Mouse (Mus musculus): Measurements from ENCODE around the gene Lcn12. TPM values are rescaled to one million over a fixed set of nuclear protein-coding genes. Genes with fewer than 3 reads are reported as not detected.

The Lcn12 gene
- polyA plus RNA-seq, 1 experiment from 2014 or later: not detected

- no peak overlapping the region for H3K9ac ChIP-seq (ENCODE audit: low read length)
- DNase-seq (ENCODE audit: low spot score, missing footprints) (peak; percentile 64), ATAC-seq (ENCODE audit: low FRiP score) (no peak)
- H3K4me2 ChIP-seq: no peak overlapping the region
- peaks cover 5% of the 10 kb centered on the region; the same call in 1 of the 2 replicates for H3K4me1 ChIP-seq (ENCODE audit: control insufficient read depth, insufficient read depth, low read length)
- no peak overlapping the region for H3K4me3 ChIP-seq (ENCODE audit: low read depth, low read length)
- WGBS: 71% methylated on average over 14 of the region's 14 CpGs
- no peaks in the 10 kb centered on the region for H3K9me3 ChIP-seq (ENCODE audit: control insufficient read depth, low read length)
- no peak overlapping the region for H3K27ac ChIP-seq (ENCODE audit: low read depth, low read length)
- no peaks in the 10 kb centered on the region for H3K36me3 ChIP-seq (ENCODE audit: control insufficient read depth, insufficient read depth, low read length)
- no peaks in the 10 kb centered on the region for H3K27me3 ChIP-seq (ENCODE audit: control insufficient read depth, insufficient read depth, low read length)
Measured at GRCm38 (mm10) chr2:25467606-25468303, 26.0 kb downstream of the Lcn12 start.

GRCm38 (mm10) chr2:25465816-25466635, 27.7 kb downstream of the Lcn12 start:
- Histone ChIP-seq H3K4me2 (no peak overlapping the region), H3K27ac (ENCODE audit: low read depth, low read length) (peak overlapping the region; percentile 12; the same call in 1 of the 2 replicates), H3K9ac (ENCODE audit: low read length) (no peak overlapping the region), H3K27me3 (ENCODE audit: control insufficient read depth, insufficient read depth, low read length) (no peaks in the 10 kb centered on the region), H3K4me3 (ENCODE audit: low read depth, low read length) (no peak overlapping the region), H3K4me1 (ENCODE audit: control insufficient read depth, insufficient read depth, low read length) (peaks cover 9% of the 10 kb centered on the region; the same call in 1 of the 2 replicates), H3K9me3 (ENCODE audit: control insufficient read depth, low read length) (no peaks in the 10 kb centered on the region), H3K36me3 (ENCODE audit: control insufficient read depth, insufficient read depth, low read length) (no peaks in the 10 kb centered on the region)
- DNase-seq (ENCODE audit: low spot score, missing footprints) (peak; percentile 88), ATAC-seq (ENCODE audit: low FRiP score) (peak; percentile 73)
- WGBS: 41% methylated on average over 10 of the region's 10 CpGs

- Histone ChIP-seq H3K9ac (ENCODE audit: low read length) (no peak overlapping the region), H3K36me3 (ENCODE audit: control insufficient read depth, insufficient read depth, low read length) (no peaks in the 10 kb centered on the region), H3K4me2 (no peak overlapping the region), H3K27me3 (ENCODE audit: control insufficient read depth, insufficient read depth, low read length) (no peaks in the 10 kb centered on the region), H3K4me1 (ENCODE audit: control insufficient read depth, insufficient read depth, low read length) (peaks cover 11% of the 10 kb centered on the region), H3K4me3 (ENCODE audit: low read depth, low read length) (no peak overlapping the region), H3K9me3 (ENCODE audit: control insufficient read depth, low read length) (no peaks in the 10 kb centered on the region), H3K27ac (ENCODE audit: low read depth, low read length) (no peak overlapping the region)
- 94% methylated on average over 2 of the region's 2 CpGs for WGBS
- peak; percentile 19 for DNase-seq (ENCODE audit: low spot score, missing footprints)
- ATAC-seq (ENCODE audit: low FRiP score): no peak
Measured at GRCm38 (mm10) chr2:25465256-25465655, 28.5 kb downstream of the Lcn12 start.

- ATAC-seq (ENCODE audit: low FRiP score): no peak
- Histone ChIP-seq H3K27ac (ENCODE audit: low read depth, low read length) (no peak overlapping the region), H3K9me3 (ENCODE audit: control insufficient read depth, low read length) (no peaks in the 10 kb centered on the region), H3K36me3 (ENCODE audit: control insufficient read depth, insufficient read depth, low read length) (no peaks in the 10 kb centered on the region), H3K27me3 (ENCODE audit: control insufficient read depth, insufficient read depth, low read length) (no peaks in the 10 kb centered on the region), H3K9ac (ENCODE audit: low read length) (no peak overlapping the region), H3K4me3 (ENCODE audit: low read depth, low read length) (no peak overlapping the region), H3K4me1 (ENCODE audit: control insufficient read depth, insufficient read depth, low read length) (peaks cover 15% of the 10 kb centered on the region), H3K4me2 (no peak overlapping the region)
- no peak for DNase-seq (ENCODE audit: low spot score, missing footprints)
- 77% methylated on average over 3 of the region's 3 CpGs for WGBS
Measured at GRCm38 (mm10) chr2:25463630-25464029, 30.1 kb downstream of the Lcn12 start.

GRCm38 (mm10) chr2:25461407-25461806, 32.3 kb downstream of the Lcn12 start:
- no peaks in the 10 kb centered on the region for H3K9me3 ChIP-seq (ENCODE audit: control insufficient read depth, low read length)
- DNase-seq (ENCODE audit: low spot score, missing footprints) (no peak), ATAC-seq (ENCODE audit: low FRiP score) (peak; percentile 8; the same call in 1 of the 2 replicates)
- H3K36me3 ChIP-seq (ENCODE audit: control insufficient read depth, insufficient read depth, low read length): no peaks in the 10 kb centered on the region
- H3K9ac ChIP-seq (ENCODE audit: low read length): peak overlapping the region; percentile 58
- H3K27me3 ChIP-seq (ENCODE audit: control insufficient read depth, insufficient read depth, low read length): no peaks in the 10 kb centered on the region
- H3K4me1 ChIP-seq (ENCODE audit: control insufficient read depth, insufficient read depth, low read length): peaks cover 14% of the 10 kb centered on the region
- 30% methylated on average over 3 of the region's 3 CpGs for WGBS
- H3K27ac ChIP-seq (ENCODE audit: low read depth, low read length): peak overlapping the region; percentile 44; the same call in 1 of the 2 replicates
- H3K4me3 ChIP-seq (ENCODE audit: low read depth, low read length): peak overlapping the region; percentile 51
- H3K4me2 ChIP-seq: peak overlapping the region; percentile 73

GRCm38 (mm10) chr2:25460551-25461309, 33.0 kb downstream of the Lcn12 start, which contains the start of gene Paxx:
Paxx (minus strand) TSS chr2:25461094.
- under 1% methylated on average over 46 of the region's 48 CpGs for WGBS
- DNase-seq (ENCODE audit: low spot score, missing footprints): peak; percentile 98
- peak within 1 kb of the TSS; percentile 73 for H3K4me2 ChIP-seq
- H3K36me3 ChIP-seq (ENCODE audit: control insufficient read depth, insufficient read depth, low read length): no peaks in the 10 kb centered on the region
- peak within 1 kb of the TSS; percentile 51 for H3K4me3 ChIP-seq (ENCODE audit: low read depth, low read length)
- H3K27me3 ChIP-seq (ENCODE audit: control insufficient read depth, insufficient read depth, low read length): no peaks in the 10 kb centered on the region
- H3K4me1 ChIP-seq (ENCODE audit: control insufficient read depth, insufficient read depth, low read length): peaks cover 10% of the 10 kb centered on the region
- ATAC-seq (ENCODE audit: low FRiP score): peak; percentile 89
- no peaks in the 10 kb centered on the region for H3K9me3 ChIP-seq (ENCODE audit: control insufficient read depth, low read length)
- peak within 1 kb of the TSS; percentile 58 for H3K9ac ChIP-seq (ENCODE audit: low read length)
- H3K27ac ChIP-seq (ENCODE audit: low read depth, low read length): peak within 1 kb of the TSS; percentile 66

GRCm38 (mm10) chr2:25460135-25460534, 33.6 kb downstream of the Lcn12 start:
- peak overlapping the region; percentile 51 for H3K4me3 ChIP-seq (ENCODE audit: low read depth, low read length)
- peaks cover 10% of the 10 kb centered on the region for H3K4me1 ChIP-seq (ENCODE audit: control insufficient read depth, insufficient read depth, low read length)
- DNase-seq (ENCODE audit: low spot score, missing footprints): no peak
- peak overlapping the region; percentile 73 for H3K4me2 ChIP-seq
- ATAC-seq (ENCODE audit: low FRiP score): peak; percentile 25; the same call in 1 of the 2 replicates
- peak overlapping the region; percentile 58 for H3K9ac ChIP-seq (ENCODE audit: low read length)
- no peaks in the 10 kb centered on the region for H3K36me3 ChIP-seq (ENCODE audit: control insufficient read depth, insufficient read depth, low read length)
- H3K27me3 ChIP-seq (ENCODE audit: control insufficient read depth, insufficient read depth, low read length): no peaks in the 10 kb centered on the region
- no peaks in the 10 kb centered on the region for H3K9me3 ChIP-seq (ENCODE audit: control insufficient read depth, low read length)
- H3K27ac ChIP-seq (ENCODE audit: low read depth, low read length): peak overlapping the region; percentile 66; the same call in 1 of the 2 replicates
- WGBS: 32% methylated on average over 5 of the region's 5 CpGs

GRCm38 (mm10) chr2:25458911-25459310, 34.8 kb downstream of the Lcn12 start:
- 81% methylated on average over 5 of the region's 5 CpGs for WGBS

More at GRCm38 (mm10) chr2:25458911-25459310, 34.8 kb downstream of the Lcn12 start:
- Histone ChIP-seq H3K27me3 (ENCODE audit: control insufficient read depth, insufficient read depth, low read length) (no peaks in the 10 kb centered on the region), H3K36me3 (ENCODE audit: control insufficient read depth, insufficient read depth, low read length) (no peaks in the 10 kb centered on the region), H3K9ac (ENCODE audit: low read length) (no peak overlapping the region), H3K4me2 (no peak overlapping the region), H3K9me3 (ENCODE audit: control insufficient read depth, low read length) (no peaks in the 10 kb centered on the region), H3K4me3 (ENCODE audit: low read depth, low read length) (no peak overlapping the region), H3K4me1 (ENCODE audit: control insufficient read depth, insufficient read depth, low read length) (peaks cover 10% of the 10 kb centered on the region), H3K27ac (ENCODE audit: low read depth, low read length) (no peak overlapping the region)
- DNase-seq (ENCODE audit: low spot score, missing footprints) (no peak), ATAC-seq (ENCODE audit: low FRiP score) (no peak)

All from midbrain, embryonic 11.5 days (tissue).